Mouse (Mus musculus) activated CD4-positive, CD25-positive, alpha-beta regulatory T cell, adult 4 months (primary cell): ENCODE measurements around the gene Ugt2b38. TPM values are rescaled to one million over a fixed set of nuclear protein-coding genes. Genes with fewer than 3 reads are reported as not detected.
"Not testable (repeated sequence)": the region's sequence is repeated elsewhere in the genome, so short reads cannot be mapped to it uniquely, and the experiment has no call there.

Source experiments
- ATAC-seq: one replicate; pipeline ENCODE4 v1.8.0; 2017
- polyA plus RNA-seq, 2 experiments: library from polyadenylated mRNA; unstranded; fragments of 100-300 nt; shearing (Covaris generic); gene quantifications; one replicate each; pipeline ENCODE4 v1.2.1; 2017

The Ugt2b38 gene
- not detected for polyA plus RNA-seq

GRCm38 (mm10) chr5:87424041-87424440 is at the start of gene Ugt2b38:
Gene Ugt2b38 (minus strand): TSS chr5:87424203.
- ATAC-seq = not testable (repeated sequence)

- ATAC-seq = no peak
Measured at GRCm38 (mm10) chr5:87458810-87459209, 34.8 kb upstream of the Ugt2b38 start.

DNA sequence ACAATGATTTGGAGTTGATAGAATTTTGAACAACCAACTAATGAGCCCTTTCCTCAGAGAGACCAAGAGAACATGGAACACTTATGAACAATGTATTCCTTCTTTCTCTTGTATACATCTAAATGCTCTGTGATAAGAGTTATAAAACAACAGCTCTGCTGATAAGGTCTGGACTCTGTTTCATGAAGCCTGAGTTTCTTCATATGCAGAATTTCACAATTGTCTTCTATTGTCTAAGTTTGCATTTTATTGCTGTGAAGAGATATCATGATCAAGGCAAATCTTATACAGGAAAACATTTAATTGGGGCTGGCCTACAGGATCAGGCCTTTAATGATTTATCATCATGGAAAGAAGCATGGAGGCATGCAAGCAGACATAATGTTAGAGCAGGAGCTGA is 33.7 kb upstream of the Ugt2b38 start:
- ATAC-seq = no peak

DNA sequence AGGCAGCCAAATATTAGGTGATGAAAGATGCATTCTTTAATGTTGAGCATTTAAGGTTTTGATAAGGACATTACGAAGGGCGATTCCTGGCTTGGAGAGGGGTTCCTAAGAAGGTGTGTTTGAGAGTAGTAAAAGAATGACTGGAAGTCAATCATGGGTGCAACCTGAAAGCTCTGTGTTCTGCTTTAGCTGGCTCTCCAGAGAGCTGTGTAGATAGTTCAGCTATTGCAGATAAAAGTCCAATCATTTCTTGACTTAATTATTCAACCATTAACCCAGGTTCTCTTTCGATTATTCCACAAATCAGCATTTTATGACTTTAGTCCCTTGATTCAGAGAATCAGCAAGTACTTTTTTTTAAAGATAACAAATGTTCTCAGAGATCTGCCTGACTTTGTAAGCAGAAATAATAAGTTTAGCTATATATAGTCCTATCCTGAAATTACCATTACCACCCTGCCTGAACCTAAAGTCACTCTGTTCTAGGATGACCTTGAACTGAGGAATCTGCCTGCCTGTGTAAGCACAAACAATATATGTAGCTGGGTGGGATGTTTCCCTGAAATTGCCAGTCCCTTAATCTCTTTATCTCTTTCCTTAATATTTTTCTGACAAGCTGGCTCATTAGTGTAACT is 32.3 kb upstream of the Ugt2b38 start:
- no peak for ATAC-seq

DNA sequence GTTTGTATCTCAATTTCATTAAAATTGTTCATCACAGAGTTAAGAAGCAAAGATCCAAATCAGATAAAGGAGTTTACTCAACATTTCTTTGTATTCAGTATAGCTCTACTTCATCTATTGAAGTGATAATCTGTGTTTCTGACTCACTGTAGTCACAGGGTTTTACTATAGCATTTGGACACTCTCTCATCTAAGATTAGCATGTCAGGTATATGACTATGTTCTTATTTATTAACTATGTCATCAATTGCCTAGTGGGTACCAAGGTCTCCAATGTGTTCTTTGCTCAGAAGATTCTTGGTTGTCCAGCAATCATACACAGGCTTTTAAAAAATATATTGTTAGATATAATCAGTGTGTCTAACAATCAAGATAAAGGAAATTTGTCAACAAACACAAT is 31.5 kb upstream of the Ugt2b38 start:
- no peak for ATAC-seq

- not testable (repeated sequence) for ATAC-seq
Measured at GRCm38 (mm10) chr5:87452514-87452913, 28.5 kb upstream of the Ugt2b38 start.

GRCm38 (mm10) chr5:87436264-87436663 is 12.3 kb upstream of the Ugt2b38 start:
- no peak for ATAC-seq

DNA sequence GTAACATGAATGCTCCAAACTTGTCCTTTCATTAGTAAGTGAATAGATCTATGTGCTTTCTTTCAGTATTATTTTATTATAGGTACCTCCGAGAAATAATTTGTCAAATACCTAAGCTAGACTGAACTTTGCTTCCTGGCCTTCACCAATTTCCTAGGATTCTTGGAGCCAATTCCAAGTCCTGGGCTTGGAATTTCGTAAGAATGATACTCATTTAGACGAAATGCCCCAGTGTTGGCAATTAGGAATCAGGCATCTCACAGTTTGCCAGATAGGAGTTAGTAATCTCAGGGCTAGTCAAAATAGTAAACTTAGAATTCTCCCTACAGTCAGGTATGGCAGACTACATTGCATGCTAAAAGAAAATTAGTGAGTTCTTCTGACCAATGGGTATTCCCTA is 1.7 kb upstream of the Ugt2b38 start:
- no peak for ATAC-seq

- no peak for ATAC-seq
Measured at GRCm38 (mm10) chr5:87396968-87397367, 27.0 kb downstream of the Ugt2b38 start.

- ATAC-seq = no peak
Measured at GRCm38 (mm10) chr5:87390818-87391217, 33.2 kb downstream of the Ugt2b38 start.

DNA sequence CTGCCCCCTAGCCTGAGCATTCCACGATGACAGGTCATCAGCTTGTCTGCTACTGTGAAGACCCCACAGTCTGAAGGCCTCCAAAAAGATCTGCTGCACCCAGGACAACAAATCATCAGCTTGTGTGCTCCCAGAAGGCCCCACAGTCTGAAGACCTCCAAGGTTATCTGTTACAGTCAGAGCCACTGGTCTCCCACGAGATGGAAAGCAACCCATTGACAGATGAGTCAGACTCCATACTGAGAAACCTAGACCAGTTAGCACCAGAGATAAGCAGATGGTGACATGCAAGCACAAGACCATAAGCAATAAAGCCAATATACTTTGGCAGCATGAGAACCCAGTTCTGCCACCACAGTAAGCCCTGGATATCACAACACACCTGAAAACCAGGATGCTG is 43.8 kb downstream of the Ugt2b38 start:
- ATAC-seq = no peak

DNA sequence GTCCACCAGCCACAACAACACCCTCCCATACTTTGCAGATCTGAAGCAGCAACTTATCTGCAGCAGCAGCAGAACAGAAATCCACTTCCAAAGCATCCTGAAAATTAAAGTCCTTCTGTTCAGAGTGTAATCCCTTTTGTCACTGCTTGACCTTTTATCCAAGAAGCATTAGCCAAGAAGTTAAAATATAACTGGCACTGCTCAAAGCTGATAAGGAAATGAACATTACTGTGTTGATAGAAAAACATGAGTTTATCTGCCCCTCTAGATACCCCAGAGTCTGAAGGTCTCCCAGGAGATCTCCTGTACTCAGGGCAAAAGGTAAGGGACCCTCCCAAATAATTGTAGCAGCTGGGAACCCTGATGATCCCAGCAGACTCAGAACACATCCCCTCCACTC is 44.2 kb downstream of the Ugt2b38 start:
- no peak for ATAC-seq

GRCm38 (mm10) chr5:87375874-87376383 is 48.1 kb downstream of the Ugt2b38 start:
- no peak for ATAC-seq

GRCm38 (mm10) chr5:87373502-87373863 is 50.5 kb downstream of the Ugt2b38 start:
- ATAC-seq = no peak

GRCm38 (mm10) chr5:87372788-87373501 is 51.1 kb downstream of the Ugt2b38 start:
- ATAC-seq = not testable (repeated sequence)

Other genes starting within 250 kb of the Ugt2b38 start
- gene Ugt2b37, start 169.4 kb downstream of the Ugt2b38 start, polyA plus RNA-seq = not detected
- not detected for gene Ugt2a3, start 87.0 kb downstream of the Ugt2b38 start, polyA plus RNA-seq
- not detected for gene Ugt2a2, start 58.1 kb upstream of the Ugt2b38 start, polyA plus RNA-seq
- gene Gm43638, start 62.6 kb upstream of the Ugt2b38 start, polyA plus RNA-seq = not detected
- not detected for gene Ugt2a1, start 66.7 kb upstream of the Ugt2b38 start, polyA plus RNA-seq
- gene Sult1b1, start 114.0 kb upstream of the Ugt2b38 start, polyA plus RNA-seq = not detected
- under 1 TPM in 1 of 2 experiments, not detected in 1; 0.13 TPM for gene Sult1d1, start 144.8 kb upstream of the Ugt2b38 start, polyA plus RNA-seq
- not detected for gene Sult1e1, start 167.4 kb upstream of the Ugt2b38 start, polyA plus RNA-seq
- not detected for gene Csn1s1, start 242.0 kb upstream of the Ugt2b38 start, polyA plus RNA-seq